Mouse (Mus musculus) thymus, postnatal 10 days (tissue): ENCODE measurements around the gene 2010005H15Rik.
"Not testable (repeated sequence)": the region's sequence is repeated elsewhere in the genome, so short reads cannot be mapped to it uniquely, and the experiment has no call there.

Experiments used
- DNase-seq, 2 experiments: peaks; one replicate each; pipeline ENCODE4 v3.0.0; 2021; ENCODE audit warnings: low spot score in 2 of 2

Gene 2010005H15Rik

GRCm38 (mm10) chr16:36221168-36221567 is at the start of gene 2010005H15Rik:
Gene 2010005H15Rik, plus strand, starts transcription at chr16:36221468.
- not testable (repeated sequence) for DNase-seq

DNA sequence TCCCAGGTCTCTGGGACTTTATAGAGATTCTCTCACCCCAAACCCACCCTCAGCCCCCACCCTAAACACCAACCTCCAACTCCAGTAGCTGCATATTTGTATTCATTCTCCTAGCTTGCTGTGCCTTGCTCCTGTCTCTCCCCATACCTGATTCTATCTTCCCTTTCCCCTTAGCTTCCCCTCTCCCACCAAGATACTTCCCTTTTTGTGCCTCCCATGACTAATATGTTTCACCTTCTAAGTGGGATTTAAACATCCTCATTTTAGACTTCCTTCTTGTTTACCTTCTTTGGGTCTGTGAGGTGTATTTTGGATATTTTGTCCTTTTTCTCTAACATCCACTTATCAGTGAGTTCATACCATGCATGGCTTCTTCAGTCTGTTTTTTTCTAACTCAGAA is 45.2 kb upstream of the 2010005H15Rik start:
- no peak for DNase-seq

GRCm38 (mm10) chr16:36179910-36180309 is 41.4 kb upstream of the 2010005H15Rik start:
- no peak for DNase-seq

DNA sequence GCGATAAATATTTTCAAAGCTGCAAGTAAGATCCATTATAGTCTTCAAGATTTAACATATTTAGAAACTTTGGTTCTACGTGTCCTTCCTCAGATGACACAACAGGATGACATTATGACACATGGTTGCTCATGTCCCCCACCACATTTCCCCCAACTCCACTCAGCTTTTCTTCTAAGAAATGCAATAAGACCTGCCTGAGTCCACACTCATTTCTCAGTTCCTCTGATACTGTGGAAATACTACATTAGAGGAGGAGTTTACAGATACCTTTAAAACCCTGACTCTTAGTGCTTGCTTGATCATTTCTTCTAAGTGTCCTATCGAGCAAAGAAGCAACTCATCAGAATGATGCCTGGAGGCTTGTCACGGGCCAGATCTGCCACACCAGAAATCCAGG is 37.4 kb upstream of the 2010005H15Rik start, which contains the start of gene Gm5483:
TSS of gene Gm5483 (plus strand) at position 301 of the 400 bp plus-strand sequence.
- DNase-seq = not testable (repeated sequence)

DNA sequence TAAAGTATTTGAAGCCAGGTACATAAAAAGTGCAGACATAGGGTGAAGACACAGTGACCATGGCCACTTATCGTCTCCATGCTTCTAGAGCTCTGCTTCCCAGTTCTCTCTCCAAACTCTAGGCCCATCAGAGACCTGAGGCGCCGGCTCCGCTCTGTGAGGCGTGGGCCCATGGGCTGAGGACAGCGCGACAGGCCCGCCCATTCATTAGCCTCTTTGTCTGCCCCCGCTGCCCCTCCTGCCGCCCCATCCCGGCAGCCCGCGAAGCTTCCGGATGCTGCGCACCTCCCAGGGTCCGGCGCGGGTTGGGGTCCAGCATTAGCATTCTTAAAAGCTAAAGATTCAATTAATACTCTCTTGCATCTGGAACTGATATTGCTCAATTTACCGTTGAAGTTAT is 22.0 kb upstream of the 2010005H15Rik start:
- no peak for DNase-seq

GRCm38 (mm10) chr16:36203846-36204245 is 17.4 kb upstream of the 2010005H15Rik start:
- no peak for DNase-seq

GRCm38 (mm10) chr16:36205684-36206083 is 15.6 kb upstream of the 2010005H15Rik start:
- DNase-seq = not testable (repeated sequence)

DNA sequence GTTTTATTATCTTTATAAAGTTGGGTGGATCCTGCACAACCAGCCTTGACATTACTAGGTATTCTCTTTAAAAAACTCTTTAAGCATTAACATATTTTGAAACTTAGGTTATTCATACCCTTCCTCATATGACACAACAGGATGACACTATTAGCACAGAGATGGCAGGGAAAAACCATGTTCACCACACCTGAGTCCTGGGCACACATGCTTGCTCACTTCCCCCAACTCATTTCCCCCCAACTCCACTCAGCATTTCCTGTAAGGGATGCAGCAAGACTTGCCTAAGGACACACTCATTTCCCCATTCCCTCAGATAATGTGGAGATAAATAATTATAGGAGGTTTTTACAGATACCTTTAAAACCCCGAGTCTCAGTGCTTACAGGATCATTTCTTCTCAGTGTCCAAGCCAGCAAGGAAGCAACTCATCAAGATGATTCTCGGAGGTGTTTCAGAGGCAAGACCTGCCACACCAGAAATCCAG is 11.3 kb upstream of the 2010005H15Rik start, which contains the start of gene Gm5416:
TSS of gene Gm5416 (plus strand) at position 437 of the 487 bp plus-strand sequence.
- DNase-seq = no peak

GRCm38 (mm10) chr16:36260585-36260984 is 39.3 kb downstream of the 2010005H15Rik start:
- not testable (repeated sequence) for DNase-seq

DNA sequence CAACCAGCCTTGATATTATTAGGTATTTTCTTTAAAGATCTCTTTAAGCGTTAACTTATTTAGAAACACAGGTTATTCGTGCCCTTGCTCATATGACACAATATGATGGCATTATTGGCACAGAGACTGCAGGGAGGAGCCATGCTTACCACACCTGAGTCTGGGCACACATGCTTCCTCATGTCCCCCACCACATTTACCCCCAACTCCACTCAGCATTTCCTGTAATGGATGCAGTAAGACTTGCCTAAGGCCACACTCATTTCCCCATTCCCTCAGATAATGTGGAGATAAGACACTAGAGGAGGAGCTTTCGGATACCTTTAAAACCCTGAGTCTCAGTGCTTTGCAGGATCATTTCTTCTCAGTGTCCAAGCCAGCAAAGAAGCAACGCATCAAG is 55.5 kb downstream of the 2010005H15Rik start, which contains the start of gene Stfa1:
TSS of gene Stfa1 (plus strand) at position 156 of the 400 bp plus-strand sequence.
- DNase-seq = not testable (repeated sequence)

DNA sequence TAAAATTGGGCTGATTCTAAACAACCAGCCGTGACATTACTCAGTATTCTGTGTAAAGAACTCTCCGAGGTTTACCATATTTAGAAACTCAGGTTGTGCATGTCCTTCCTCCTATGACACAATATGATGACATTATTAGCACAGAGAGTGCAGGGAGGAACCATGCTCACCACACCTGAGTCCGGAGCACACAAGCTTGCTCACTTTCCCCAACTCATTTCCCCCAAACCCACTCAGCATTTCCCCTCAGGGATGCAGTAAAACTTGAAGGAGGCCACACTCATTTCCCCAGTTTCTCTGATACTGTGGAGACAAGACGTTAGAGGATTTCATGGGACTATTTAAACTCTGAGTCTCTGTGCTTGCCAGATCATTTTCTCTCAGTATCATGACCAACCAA is 67.9 kb downstream of the 2010005H15Rik start:
- no peak for DNase-seq
